Mouse (Mus musculus) neural tube, embryonic 15.5 days (tissue): ENCODE measurements at regions not wholly inside any gene's neighbourhood (a gene's known extent, or its start where the extent isn't known, plus 50 kb on each side); places are given as distances from the start of the nearest gene placed in this dataset.

Experiments
- ATAC-seq: fragments of 200-750 bp; cut with Nextera tagmentation; 2 replicates; pipeline ENCODE4 v1.8.0; 2017; ENCODE audit warnings: mild to moderate bottlenecking, moderate TSS enrichment, moderate library complexity; ENCODE audit not compliant: low FRiP score
- H3K27ac ChIP-seq: fragments of 300-500 bp; sonication (generic); replicated peaks from 2 replicates; pipeline ENCODE4 v1.5.1; 2015; ENCODE audit warnings: mild to moderate bottlenecking, inconsistent platforms
- H3K27me3 ChIP-seq: fragments of 300-500 bp; sonication (generic); replicated peaks from 2 replicates; pipeline ENCODE4 v1.6.1; 2015; ENCODE audit warnings: inconsistent platforms
- H3K36me3 ChIP-seq: fragments of 300-500 bp; sonication (generic); 2 replicates; pipeline ENCODE4 v1.6.1; 2015; ENCODE audit warnings: inconsistent platforms
- H3K4me1 ChIP-seq: fragments of 300-500 bp; sonication (generic); 2 replicates; pipeline ENCODE4 v1.6.1; 2015; ENCODE audit warnings: inconsistent platforms
- H3K4me2 ChIP-seq: fragments of 300-500 bp; sonication (generic); 2 replicates; pipeline ENCODE4 v1.6.1; 2015; ENCODE audit warnings: inconsistent platforms, mild to moderate bottlenecking, moderate library complexity
- H3K4me3 ChIP-seq: fragments of 300-500 bp; sonication (generic); replicated peaks from 2 replicates; pipeline ENCODE4 v1.5.1; 2015; ENCODE audit warnings: mild to moderate bottlenecking, inconsistent platforms
- H3K9ac ChIP-seq: fragments of 300-500 bp; sonication (generic); replicated peaks from 2 replicates; pipeline ENCODE4 v1.6.1; 2015; ENCODE audit warnings: mild to moderate bottlenecking, inconsistent platforms
- H3K9me3 ChIP-seq: fragments of 300-500 bp; sonication (generic); replicated peaks from 2 replicates; pipeline ENCODE4 v1.6.1; 2016; ENCODE audit warnings: inconsistent platforms
- WGBS: fragments of 180-500 bp; shearing (Covaris S2); methylation state at CpG from one replicate; pipeline ENCODE4 v1.1.7; 2015; ENCODE audit warnings: mixed read lengths; 5-methylcytosine and 5-hydroxymethylcytosine counted together

GRCm38 (mm10) chr2:78972288-78973117 lies 104.6 kb downstream of the Ube2e3 start:
- Histone ChIP-seq H3K9ac (no peak overlapping the region), H3K27me3 (no peaks in the 10 kb centered on the region), H3K4me1 (no peaks in the 10 kb centered on the region), H3K36me3 (no peaks in the 10 kb centered on the region), H3K9me3 (no peaks in the 10 kb centered on the region), H3K27ac (no peak overlapping the region), H3K4me2 (no peak overlapping the region), H3K4me3 (no peak overlapping the region)
- ATAC-seq: no peak
- 90% methylated on average over 10 of the region's 10 CpGs for WGBS

DNA sequence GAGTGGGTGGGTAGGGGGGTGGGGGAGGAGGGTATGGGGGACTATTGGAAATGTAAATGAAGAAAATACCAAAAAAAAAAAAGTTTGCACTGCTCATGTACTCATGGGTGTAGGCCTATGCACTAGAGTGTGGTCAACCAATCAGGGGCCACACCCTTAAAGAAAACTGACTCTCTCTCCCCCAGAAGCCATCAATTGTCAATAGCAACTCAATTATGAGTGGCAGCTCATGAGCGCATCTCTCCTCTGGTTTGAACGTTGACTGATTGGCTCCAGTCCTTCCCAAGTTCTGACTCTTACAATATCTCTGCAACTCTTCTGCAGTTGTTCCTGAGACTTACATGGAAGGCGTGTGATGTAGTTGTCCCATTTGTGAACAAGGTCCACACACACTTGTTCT lies 105.9 kb downstream of the Ube2e3 start:
- 98% methylated on average over 3 of the region's 3 CpGs for WGBS

DNA sequence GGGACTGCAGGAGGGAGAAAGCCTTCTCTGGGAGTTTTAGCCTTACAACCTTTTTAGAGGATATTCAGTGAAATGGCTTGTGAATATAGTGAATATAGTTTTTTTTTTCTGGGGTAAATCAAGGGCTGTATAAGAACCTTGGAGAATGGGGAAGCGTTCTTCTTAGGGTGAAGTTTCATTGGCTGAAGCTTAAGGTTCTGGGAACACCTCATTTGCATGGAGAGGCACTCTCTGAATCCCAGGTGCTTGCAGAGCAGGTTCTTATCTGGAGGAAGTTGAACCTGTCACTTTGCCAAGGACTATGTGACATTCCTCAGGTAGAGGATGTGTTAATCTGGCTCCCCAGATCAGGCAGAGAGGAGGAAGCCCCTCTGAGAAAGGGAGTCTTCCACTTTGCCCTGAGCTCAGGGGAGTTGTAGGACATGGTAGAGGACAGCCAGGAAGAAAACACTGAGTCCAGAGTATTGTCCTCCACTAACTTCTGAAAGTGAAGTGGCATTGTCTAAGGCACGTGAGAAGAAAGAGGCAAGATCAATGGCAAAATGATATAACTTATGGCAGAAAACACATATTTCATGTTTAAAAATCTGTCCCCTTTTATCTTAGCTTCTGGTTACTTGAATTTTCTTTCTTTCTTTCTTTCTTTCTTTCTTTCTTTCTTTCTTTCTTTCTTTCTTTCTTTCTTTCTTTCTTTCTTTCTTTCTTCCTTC lies 106.9 kb downstream of the Ube2e3 start:
- Histone ChIP-seq H3K27me3 (no peaks in the 10 kb centered on the region), H3K4me2 (no peak overlapping the region), H3K4me1 (no peaks in the 10 kb centered on the region), H3K4me3 (no peak overlapping the region), H3K9ac (no peak overlapping the region), H3K27ac (no peak overlapping the region), H3K9me3 (no peaks in the 10 kb centered on the region), H3K36me3 (no peaks in the 10 kb centered on the region)
- ATAC-seq: no peak
- WGBS: 74% methylated on average over 2 of the region's 2 CpGs

More for the DNA sequence above, 105.9 kb downstream of the Ube2e3 start:
- H3K36me3 ChIP-seq: no peaks in the 10 kb centered on the region
- H3K4me2 ChIP-seq: no peak overlapping the region
- H3K4me1 ChIP-seq: no peaks in the 10 kb centered on the region
- no peak for ATAC-seq
- no peak overlapping the region for H3K27ac ChIP-seq
- no peaks in the 10 kb centered on the region for H3K27me3 ChIP-seq
- H3K4me3 ChIP-seq: no peak overlapping the region
- H3K9me3 ChIP-seq: no peaks in the 10 kb centered on the region
- H3K9ac ChIP-seq: no peak overlapping the region

DNA sequence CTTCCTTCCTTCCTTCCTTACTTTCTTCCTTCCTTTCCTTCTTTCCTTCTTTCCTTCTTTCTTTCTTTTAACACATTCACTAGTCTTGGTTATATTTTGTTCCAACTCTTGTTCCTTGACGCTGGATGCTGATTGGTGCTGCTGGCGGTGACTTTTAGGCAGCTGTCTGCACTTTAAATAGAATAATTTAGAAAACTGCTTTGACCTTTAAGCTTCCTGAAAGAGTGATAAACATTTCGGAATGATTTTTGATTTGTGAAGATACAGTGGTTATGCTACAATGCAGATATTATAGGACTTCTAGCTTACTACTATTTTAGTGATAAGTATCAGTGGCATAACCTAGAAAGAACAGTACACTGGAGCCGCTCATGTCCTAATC lies 107.5 kb downstream of the Ube2e3 start:
- no peak for ATAC-seq
- H3K27me3 ChIP-seq: no peaks in the 10 kb centered on the region
- H3K27ac ChIP-seq: no peak overlapping the region
- no peak overlapping the region for H3K4me3 ChIP-seq
- no peaks in the 10 kb centered on the region for H3K9me3 ChIP-seq
- no peaks in the 10 kb centered on the region for H3K4me1 ChIP-seq
- no peak overlapping the region for H3K9ac ChIP-seq
- WGBS: 91% methylated on average over 4 of the region's 4 CpGs
- H3K36me3 ChIP-seq: no peaks in the 10 kb centered on the region
- no peak overlapping the region for H3K4me2 ChIP-seq

DNA sequence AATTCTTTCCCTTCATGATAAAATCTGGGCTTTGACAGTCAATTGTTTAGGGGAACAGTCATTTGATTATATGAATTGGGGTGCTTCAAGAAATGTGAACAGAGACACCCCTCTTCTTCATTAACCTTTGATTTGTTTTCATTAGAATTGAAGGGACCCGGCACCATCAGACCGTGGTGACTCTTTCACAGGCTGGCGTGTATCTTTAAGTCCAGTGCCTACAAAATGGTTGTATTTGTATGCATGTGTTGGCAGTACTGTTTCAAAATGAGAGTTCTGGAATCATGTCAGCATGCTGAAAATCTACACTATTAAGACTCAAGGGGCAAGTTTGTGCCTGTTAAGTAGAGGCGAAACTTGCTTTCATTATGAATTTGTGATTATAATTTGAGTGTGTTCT lies 108.2 kb downstream of the Ube2e3 start:
- no peak overlapping the region for H3K27ac ChIP-seq
- ATAC-seq: no peak
- 94% methylated on average over 4 of the region's 4 CpGs for WGBS
- no peak overlapping the region for H3K9ac ChIP-seq
- no peak overlapping the region for H3K4me2 ChIP-seq
- H3K4me1 ChIP-seq: no peaks in the 10 kb centered on the region
- no peaks in the 10 kb centered on the region for H3K36me3 ChIP-seq
- H3K9me3 ChIP-seq: no peaks in the 10 kb centered on the region
- no peaks in the 10 kb centered on the region for H3K27me3 ChIP-seq
- H3K4me3 ChIP-seq: no peak overlapping the region

GRCm38 (mm10) chr2:78977632-78978397 lies 109.9 kb downstream of the Ube2e3 start:
- H3K27ac ChIP-seq: no peak overlapping the region
- H3K9ac ChIP-seq: no peak overlapping the region
- H3K27me3 ChIP-seq: no peaks in the 10 kb centered on the region
- no peaks in the 10 kb centered on the region for H3K9me3 ChIP-seq
- H3K4me3 ChIP-seq: no peak overlapping the region
- no peaks in the 10 kb centered on the region for H3K36me3 ChIP-seq
- ATAC-seq: no peak
- WGBS: 84% methylated on average over 5 of the region's 5 CpGs
- no peaks in the 10 kb centered on the region for H3K4me1 ChIP-seq
- no peak overlapping the region for H3K4me2 ChIP-seq

GRCm38 (mm10) chr2:78980019-78980418 lies 112.1 kb downstream of the Ube2e3 start:
- no peaks in the 10 kb centered on the region for H3K27me3 ChIP-seq
- H3K4me3 ChIP-seq: no peak overlapping the region
- H3K27ac ChIP-seq: no peak overlapping the region
- H3K4me1 ChIP-seq: no peaks in the 10 kb centered on the region
- no peaks in the 10 kb centered on the region for H3K9me3 ChIP-seq
- ATAC-seq: no peak
- no peak overlapping the region for H3K9ac ChIP-seq
- H3K36me3 ChIP-seq: no peaks in the 10 kb centered on the region
- no peak overlapping the region for H3K4me2 ChIP-seq
- WGBS: 75% methylated on average over 5 of the region's 5 CpGs

DNA sequence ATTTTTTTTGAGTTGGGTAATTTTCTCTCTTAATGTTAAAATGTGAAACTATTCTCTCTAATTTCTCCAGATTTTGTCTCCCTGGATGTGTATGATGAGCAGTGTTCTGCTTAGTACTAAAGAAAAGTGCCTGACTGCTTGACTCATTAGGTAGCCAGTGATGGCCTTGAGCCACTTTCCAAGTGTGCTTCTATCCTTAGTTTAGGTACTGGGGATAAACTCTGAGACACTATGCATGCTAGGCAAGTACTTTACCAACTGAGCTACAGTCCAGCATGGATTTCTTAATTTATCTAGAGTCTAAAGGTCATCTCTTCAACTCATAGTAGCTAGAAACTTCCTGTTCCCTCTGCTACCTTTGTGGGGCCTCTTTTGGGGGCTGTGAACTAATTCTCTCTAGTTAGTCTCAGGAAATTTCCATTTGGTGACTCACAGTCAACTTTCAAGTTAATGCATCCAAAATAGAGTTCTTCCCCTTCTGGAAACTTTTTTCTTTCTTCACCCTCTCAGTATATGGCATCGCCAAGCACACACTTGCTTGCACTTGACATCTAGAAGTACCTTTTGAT lies 112.8 kb downstream of the Ube2e3 start:
- H3K4me3 ChIP-seq: no peak overlapping the region
- ATAC-seq: no peak
- no peak overlapping the region for H3K4me2 ChIP-seq
- H3K9ac ChIP-seq: no peak overlapping the region
- no peaks in the 10 kb centered on the region for H3K4me1 ChIP-seq
- no peaks in the 10 kb centered on the region for H3K36me3 ChIP-seq
- WGBS: 100% methylated on average over 1 of the region's 1 CpGs
- H3K27ac ChIP-seq: no peak overlapping the region
- H3K9me3 ChIP-seq: no peaks in the 10 kb centered on the region
- no peaks in the 10 kb centered on the region for H3K27me3 ChIP-seq

GRCm38 (mm10) chr2:78983347-78983746 lies 115.4 kb downstream of the Ube2e3 start:
- Histone ChIP-seq H3K36me3 (no peaks in the 10 kb centered on the region), H3K4me2 (no peak overlapping the region)
- no peak for ATAC-seq

GRCm38 (mm10) chr2:78983944-78984498 lies 116.1 kb downstream of the Ube2e3 start:
- Histone ChIP-seq H3K4me1 (peaks cover 8% of the 10 kb centered on the region), H3K9ac (no peak overlapping the region), H3K27ac (no peak overlapping the region), H3K4me2 (no peak overlapping the region), H3K36me3 (no peaks in the 10 kb centered on the region), H3K4me3 (no peak overlapping the region), H3K27me3 (no peaks in the 10 kb centered on the region), H3K9me3 (no peaks in the 10 kb centered on the region)
- WGBS: 58% methylated on average over 5 of the region's 5 CpGs
- ATAC-seq: no peak

More at GRCm38 (mm10) chr2:78983347-78983746, 115.4 kb downstream of the Ube2e3 start:
- Histone ChIP-seq H3K27me3 (no peaks in the 10 kb centered on the region), H3K4me1 (peaks cover 8% of the 10 kb centered on the region), H3K9me3 (no peaks in the 10 kb centered on the region), H3K27ac (no peak overlapping the region), H3K9ac (no peak overlapping the region), H3K4me3 (no peak overlapping the region)

DNA sequence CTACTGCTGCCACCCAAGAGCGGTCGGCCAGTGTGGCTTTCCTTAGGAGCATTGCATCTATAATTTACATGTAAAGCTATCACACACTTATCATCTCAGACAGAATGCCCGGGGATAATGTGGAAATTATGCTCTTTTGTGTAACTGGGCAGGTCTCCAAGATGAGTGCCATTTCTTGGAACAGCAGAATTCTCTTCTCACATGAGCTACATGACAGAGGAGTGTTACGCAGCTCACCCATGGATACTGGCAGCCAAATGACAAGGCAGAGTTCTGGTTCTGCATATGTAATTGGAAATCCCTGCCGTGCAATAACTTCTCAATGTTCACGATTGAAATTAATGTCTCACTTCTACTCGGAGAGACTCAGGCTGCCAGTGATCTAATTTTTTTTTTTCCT lies 119.1 kb downstream of the Ube2e3 start:
- no peak overlapping the region for H3K9ac ChIP-seq
- H3K27me3 ChIP-seq: no peaks in the 10 kb centered on the region
- H3K4me1 ChIP-seq: peaks cover 8% of the 10 kb centered on the region
- H3K9me3 ChIP-seq: no peaks in the 10 kb centered on the region
- H3K36me3 ChIP-seq: no peaks in the 10 kb centered on the region
- no peak overlapping the region for H3K4me2 ChIP-seq
- H3K4me3 ChIP-seq: no peak overlapping the region
- WGBS: 38% methylated on average over 7 of the region's 7 CpGs
- no peak; the same call in 1 of the 2 replicates for ATAC-seq
- H3K27ac ChIP-seq: no peak overlapping the region
